Mouse (Mus musculus) cerebellum, adult 2 months (tissue): ENCODE measurements around the gene Dbil5. TPM values are rescaled to one million over a fixed set of nuclear protein-coding genes. Genes with fewer than 3 reads are reported as not detected.

Experiments
- DNase-seq, 2 experiments: peaks; one replicate each; pipeline ENCODE4 v3.0.0; 2021
- H3K27ac ChIP-seq: fragments of 200-500 bp; 2 replicates; pipeline ENCODE4 v1.5.1; 2012; ENCODE audit warnings: low read length, control low read depth, inconsistent platforms; ENCODE audit not compliant: insufficient read depth
- H3K27me3 ChIP-seq: fragments of 200-500 bp; 2 replicates; pipeline ENCODE4 v1.6.1; 2012; ENCODE audit warnings: inconsistent platforms, mild to moderate bottlenecking, low read length, moderate library complexity; ENCODE audit not compliant: control insufficient read depth, insufficient read depth
- H3K4me1 ChIP-seq: fragments of 200-500 bp; 2 replicates; pipeline ENCODE4 v1.6.1; 2011; ENCODE audit warnings: low read length; ENCODE audit not compliant: control insufficient read depth, insufficient read depth
- H3K4me3 ChIP-seq: fragments of 200-500 bp; replicated peaks from 2 replicates; pipeline ENCODE3; 2011; ENCODE audit warnings: mild to moderate bottlenecking, low read depth, low read length, control low read depth; ENCODE audit not compliant: insufficient read depth
- CTCF ChIP-seq: fragments of 200-500 bp; IDR thresholded peaks from 2 replicates; pipeline ENCODE4 v1.5.1; 2011; ENCODE audit warnings: low read depth, mild to moderate bottlenecking, control low read depth, low read length, moderate library complexity, borderline replicate concordance; ENCODE audit not compliant: insufficient read depth
- POLR2A ChIP-seq: fragments of 200-500 bp; IDR thresholded peaks from 2 replicates; pipeline ENCODE4 v1.6.1; 2011; ENCODE audit warnings: low read length, control low read depth, borderline replicate concordance; ENCODE audit not compliant: insufficient read depth
- WGBS: fragments of 180-500 bp; shearing (Covaris S2); methylation state at CpG from one replicate; pipeline ENCODE4 v1.1.7; 2018; 5-methylcytosine and 5-hydroxymethylcytosine counted together
- polyA plus RNA-seq: library from polyadenylated mRNA; depleted of rRNA; stranded (reverse); fragments of >200 nt; gene quantifications from 2 replicates; pipeline ENCODE4 v1.2.3, GENCODE M21; 2012

Dbil5 gene
- polyA plus RNA-seq, 1 experiment = 1.4 TPM

GRCm38 (mm10) chr11:76215011-76215410 is 2.4 kb upstream of the Dbil5 start:
- no peak overlapping the region for H3K27ac ChIP-seq
- H3K27me3 ChIP-seq = no peaks in the 10 kb centered on the region
- H3K4me1 ChIP-seq = peaks cover 12% of the 10 kb centered on the region
- no peak overlapping the region for H3K4me3 ChIP-seq
- WGBS = 95% methylated on average over 2 of the region's 2 CpGs
- no peak for TF ChIP-seq CTCF
- TF ChIP-seq POLR2A = no peak
- DNase-seq = no peak

- no peak for DNase-seq
- WGBS = 93% methylated on average over 5 of the region's 5 CpGs
- Histone ChIP-seq H3K27ac (no peak overlapping the region), H3K27me3 (no peaks in the 10 kb centered on the region), H3K4me3 (no peak overlapping the region), H3K4me1 (peaks cover 12% of the 10 kb centered on the region)
- TF ChIP-seq CTCF (no peak), POLR2A (no peak)
Measured at GRCm38 (mm10) chr11:76216049-76216540, 1.3 kb upstream of the Dbil5 start.

GRCm38 (mm10) chr11:76216681-76217389 is 573 bp upstream of the Dbil5 start:
- TF ChIP-seq CTCF = no peak
- TF ChIP-seq POLR2A = no peak

GRCm38 (mm10) chr11:76224631-76225030 is 7.2 kb downstream of the Dbil5 start:
- WGBS = 98% methylated on average over 5 of the region's 5 CpGs
- TF ChIP-seq POLR2A = no peak
- TF ChIP-seq CTCF = no peak
- no peak overlapping the region for H3K4me3 ChIP-seq

More at GRCm38 (mm10) chr11:76216681-76217389, 573 bp upstream of the Dbil5 start:
- DNase-seq = peak; percentile 38 to 47
- peak overlapping the region; percentile 32 for H3K27ac ChIP-seq
- H3K27me3 ChIP-seq = no peaks in the 10 kb centered on the region
- H3K4me3 ChIP-seq = peak overlapping the region; percentile 72
- WGBS = 2% methylated on average over 33 of the region's 33 CpGs
- H3K4me1 ChIP-seq = peaks cover 8% of the 10 kb centered on the region

GRCm38 (mm10) chr11:76225051-76225450 is 7.6 kb downstream of the Dbil5 start:
- Histone ChIP-seq H3K4me3 (no peak overlapping the region), H3K4me1 (no peaks in the 10 kb centered on the region), H3K27ac (no peak overlapping the region), H3K27me3 (no peaks in the 10 kb centered on the region)
- TF ChIP-seq POLR2A (no peak), CTCF (no peak)
- DNase-seq = no peak

More at GRCm38 (mm10) chr11:76224631-76225030, 7.2 kb downstream of the Dbil5 start:
- Histone ChIP-seq H3K4me1 (no peaks in the 10 kb centered on the region), H3K27me3 (no peaks in the 10 kb centered on the region), H3K27ac (no peak overlapping the region)
- DNase-seq = no peak

GRCm38 (mm10) chr11:76236136-76236535 is 18.7 kb downstream of the Dbil5 start:
- no peak overlapping the region for H3K27ac ChIP-seq
- no peak for DNase-seq
- no peak overlapping the region for H3K4me3 ChIP-seq
- H3K27me3 ChIP-seq = no peaks in the 10 kb centered on the region
- TF ChIP-seq CTCF (no peak), POLR2A (no peak)
- no peaks in the 10 kb centered on the region for H3K4me1 ChIP-seq
- 96% methylated on average over 3 of the region's 3 CpGs for WGBS

- peaks cover 4% of the 10 kb centered on the region; the same call in 1 of the 2 replicates for H3K4me1 ChIP-seq
- H3K27ac ChIP-seq = no peak overlapping the region
- DNase-seq = no peak
- TF ChIP-seq CTCF (no peak), POLR2A (no peak)
- 96% methylated on average over 2 of the region's 2 CpGs for WGBS
- no peaks in the 10 kb centered on the region for H3K27me3 ChIP-seq
- no peak overlapping the region for H3K4me3 ChIP-seq
Measured at GRCm38 (mm10) chr11:76239750-76240149, 22.3 kb downstream of the Dbil5 start.
